In genomic region chr16:24096076-24096475, GRCm38 (mm10) we compare ENCODE assay signal across 19 mouse cellular contexts.
A peak's percentile ranks its signal among the peaks of the same experiment; 100 is the strongest.
DNase-seq lines count a peak whose midpoint lies in the region; TF ChIP-seq lines count a peak whose summit lies in the region.
"Had no signal": no experiment of that assay in that cellular context is flagged by ENCODE, and none has a peak within 500 bp of the region (broad histone marks: within the 10 kb centered on the region; RNA-seq: fewer than 3 reads in every experiment).

No protein-coding gene starts in this region.

- peaks cover 13% of the 10 kb centered on the region; the same call in 1 of the 2 replicates for H3K4me1 ChIP-seq in brown adipose tissue, adult 24 weeks (ENCODE audit: control insufficient read depth, insufficient read depth, insufficient read length, low read length)
- H3K4me1 ChIP-seq: embryonic facial prominence, embryonic 15.5 days; hindbrain, embryonic 10.5 days; intestine, embryonic 15.5 days had no signal

- peak overlapping the region; percentile 87 for H3K27ac ChIP-seq in gastrocnemius, adult 2 months
- H3K27ac ChIP-seq in brown adipose tissue, adult 24 weeks (replicated peaks; ENCODE audit: low read depth, low read length) = peak overlapping the region; percentile 81
- H3K27ac ChIP-seq: embryonic facial prominence, embryonic 15.5 days; forebrain, embryonic 10.5 days; hindbrain, embryonic 10.5 days; hindbrain, embryonic 14.5 days; intestine, embryonic 15.5 days had no signal

- intact Hi-C loops in gastrocnemius, adult 2 months (cut with DNase I) = loop anchor here (2.0 kb wide), 1 partner anchor 21 kb away; no protein-coding TSS in a partner anchor
- intact Hi-C loops in gastrocnemius, postnatal 36 days (cut with DNase I) = no loop called here
- intact Hi-C loops in heart, postnatal 10 days (cut with DNase I) = no loop called here
- intact Hi-C loops in heart, postnatal 36 days (cut with DNase I) = no loop called here

- no peak for TF ChIP-seq CTCF in gastrocnemius, adult 2 months (IDR thresholded peaks at IDR 0.05)

- no peak for DNase-seq in gastrocnemius, adult 2 months
- DNase-seq in gastrocnemius, postnatal 36 days = no peak
- DNase-seq in heart, postnatal 10 days = peak; percentile 16 to 29
- no peak for DNase-seq in heart, postnatal 36 days
- no peak for DNase-seq in B cell, adult 2 months
- no peak for DNase-seq in right cerebral cortex, postnatal 4 days
- DNase-seq: adrenal gland, postnatal 10 days; cerebellum, adult 8-10 months; cerebellum, postnatal 14 days; embryo, embryonic 11 days; gastrocnemius, postnatal 14 days; kidney, adult 8-10 months had no signal

- H3K4me3 ChIP-seq in gastrocnemius, adult 2 months = peak overlapping the region; percentile 32
- H3K4me3 ChIP-seq in brown adipose tissue, adult 24 weeks (ENCODE audit: insufficient read depth, low read depth, low read length) = no peak overlapping the region
- H3K4me3 ChIP-seq: embryonic facial prominence, embryonic 15.5 days; erythroblast, embryonic 14.5 days; forebrain, embryonic 10.5 days; hindbrain, embryonic 10.5 days; intestine, embryonic 15.5 days had no signal

Comparison
In these comparisons a context has a peak if more than half of its experiments do, and no peak if none do; other contexts are left out.
1. DNase-seq: peak in heart, postnatal 10 days (2 of 2); none in gastrocnemius, adult 2 months (single experiment), gastrocnemius, postnatal 36 days (0 of 2), heart, postnatal 36 days (0 of 2), B cell, adult 2 months (0 of 2) and right cerebral cortex, postnatal 4 days (single experiment).